Mouse (Mus musculus): ENCODE data around the gene Card9.

Gene Card9

GRCm38 (mm10) chr2:26313394-26313793 lies 47.3 kb downstream of the Card9 start:
- in situ Hi-C loops (cut with MboI; ENCODE audit: unreplicated experiment in 2 of 2) = loop anchor here (10.0 to 25.0 kb wide), 2 partner anchors 131 to 599 kb away; partner anchors contain the start of genes Sec16a (in 2 of the 2), Med22 (in 1 of the 2), Rpl7a (in 1 of the 2) and Surf1 (in 1 of the 2)

DNA sequence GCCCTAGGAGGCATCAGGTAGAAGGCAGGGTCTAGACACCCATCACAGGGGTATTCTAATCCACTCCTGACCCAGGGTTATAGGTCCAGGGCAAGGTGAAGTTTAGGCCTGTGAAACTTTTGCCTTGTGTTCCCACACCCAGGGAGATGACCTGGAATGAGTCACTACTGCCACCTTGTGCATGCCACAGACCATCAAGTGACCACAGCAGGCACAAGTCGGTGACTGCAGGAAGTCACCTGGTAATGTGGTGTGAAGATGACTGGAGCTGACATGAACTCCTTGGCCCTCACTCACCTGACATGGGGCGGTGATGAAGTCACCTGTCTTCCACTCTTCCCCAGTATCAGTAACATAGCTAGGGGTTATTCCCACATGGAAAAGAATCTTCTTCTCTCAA lies 47.9 kb downstream of the Card9 start:
- in situ Hi-C loops (cut with MboI; ENCODE audit: unreplicated experiment in 2 of 2) = loop anchor here (10.0 to 25.0 kb wide), 2 partner anchors 132 to 599 kb away; partner anchors contain the start of genes Sec16a (in 2 of the 2), Med22 (in 1 of the 2), Rpl7a (in 1 of the 2) and Surf1 (in 1 of the 2)

GRCm38 (mm10) chr2:26311936-26312335 lies 48.8 kb downstream of the Card9 start:
- in situ Hi-C loops (cut with MboI; ENCODE audit: unreplicated experiment in 2 of 2) = loop anchor here (10.0 to 25.0 kb wide), 2 partner anchors 133 to 600 kb away; partner anchors contain the start of genes Sec16a (in 2 of the 2), Med22 (in 1 of the 2), Rpl7a (in 1 of the 2) and Surf1 (in 1 of the 2)

DNA sequence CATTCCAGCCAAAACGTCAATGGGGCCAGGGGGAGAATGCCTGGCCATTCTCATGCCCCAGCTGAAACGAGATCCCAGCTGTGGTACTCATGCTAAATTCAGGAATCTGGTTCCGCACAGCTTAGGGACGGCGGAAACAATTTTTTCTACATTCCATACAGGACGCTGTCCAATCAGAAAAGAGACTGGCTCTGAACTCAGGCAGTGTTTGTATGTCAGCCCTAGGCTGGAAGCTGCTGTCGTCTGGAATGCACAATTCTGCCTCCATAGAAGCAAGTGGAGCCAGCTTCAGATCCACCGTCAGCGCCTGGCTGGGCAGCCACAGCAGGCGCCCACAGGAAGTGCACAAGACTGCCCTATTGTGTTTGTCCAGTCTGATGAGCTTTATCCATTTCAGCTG lies 51.0 kb downstream of the Card9 start:
- in situ Hi-C loops (cut with MboI; ENCODE audit: unreplicated experiment in 2 of 2) = loop anchor here (10.0 to 25.0 kb wide), 3 partner anchors 135 to 603 kb away; partner anchors contain the start of genes Sec16a (in 2 of the 2), Med22 (in 1 of the 2), Rpl7a (in 1 of the 2) and Surf1 (in 1 of the 2)

- in situ Hi-C loops (cut with MboI; ENCODE audit: unreplicated experiment in 2 of 2) = loop anchor here (10.0 to 25.0 kb wide), 2 partner anchors 258 to 606 kb away; partner anchors contain the start of genes Med22 (in 1 of the 2), Rpl7a (in 1 of the 2), Surf1 (in 1 of the 2) and Surf2 (in 1 of the 2)
Measured at GRCm38 (mm10) chr2:26306702-26307101, 54.0 kb downstream of the Card9 start.

DNA sequence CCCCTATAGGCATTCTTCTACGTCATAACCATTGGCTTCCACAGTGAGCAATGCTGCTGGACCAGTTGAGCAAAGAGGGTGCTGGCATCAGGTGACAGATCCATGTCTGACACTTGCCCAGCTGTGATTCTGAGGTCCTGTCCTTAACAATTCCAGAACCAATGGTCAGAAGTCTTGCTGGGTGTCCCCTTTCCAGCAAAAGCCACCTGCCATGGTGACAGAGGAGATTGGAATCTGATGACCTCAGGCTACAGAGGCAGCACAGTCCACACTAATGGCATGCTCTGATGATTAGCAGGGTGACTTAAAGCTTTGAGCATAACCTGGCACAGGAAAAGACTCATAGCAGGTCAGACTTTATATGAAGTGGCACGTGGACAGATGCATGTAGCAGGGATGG lies 55.2 kb downstream of the Card9 start:
- in situ Hi-C loops (cut with MboI; ENCODE audit: unreplicated experiment in 2 of 2) = loop anchor here (10.0 to 25.0 kb wide), 2 partner anchors 259 to 607 kb away; partner anchors contain the start of genes Med22 (in 1 of the 2), Rpl7a (in 1 of the 2), Surf1 (in 1 of the 2) and Surf2 (in 1 of the 2)

DNA sequence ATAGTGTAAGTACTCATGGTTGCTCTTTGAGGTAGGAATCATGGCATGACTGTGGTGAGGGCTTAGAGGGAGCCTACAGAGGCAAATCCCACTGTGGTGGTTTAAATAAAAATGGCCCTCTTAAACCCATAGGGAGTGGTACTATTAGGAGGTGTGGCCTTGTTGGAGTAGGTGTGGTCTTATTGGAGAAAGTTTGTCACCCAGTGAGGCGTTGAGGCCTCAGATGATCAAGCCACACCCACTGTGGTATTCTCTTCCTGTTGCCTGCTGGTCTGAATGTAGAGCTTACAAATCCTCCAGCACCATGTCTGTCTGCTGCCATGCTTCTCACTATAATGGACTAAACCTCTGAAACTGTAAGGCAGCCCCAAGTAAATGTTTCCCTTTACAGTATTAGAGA lies 56.0 kb downstream of the Card9 start:
- in situ Hi-C loops (cut with MboI; ENCODE audit: unreplicated experiment in 2 of 2) = loop anchor here (5.0 to 25.0 kb wide), 4 partner anchors 48 to 608 kb away; partner anchors contain the start of genes Dnlz (in 1 of the 2), Med22 (in 1 of the 2), Rpl7a (in 1 of the 2) and Surf1 (in 1 of the 2)

Data from v-Abl transformed pro-B cells (cell line).